Mouse (Mus musculus) NIH3T3 (cell line): ENCODE data around the gene Sema6d.
A peak's percentile ranks its signal among the peaks of the same experiment; 100 is the strongest.

ENCODE experiments used
- DNase-seq: peaks from one replicate; pipeline ENCODE4 v3.0.0-alpha.2; 2012; ENCODE audit warnings: low read depth

Gene Sema6d

GRCm38 (mm10) chr2:124470346-124471042 lies 380.7 kb downstream of the Sema6d start:
- DNase-seq: no peak

- DNase-seq: no peak
Observed at GRCm38 (mm10) chr2:124472674-124473507, 383.1 kb downstream of the Sema6d start.

GRCm38 (mm10) chr2:124477904-124478303 lies 388.1 kb downstream of the Sema6d start:
- no peak for DNase-seq

- no peak for DNase-seq
Observed at GRCm38 (mm10) chr2:124478526-124478925, 388.8 kb downstream of the Sema6d start.

GRCm38 (mm10) chr2:124485761-124486160 lies 396.0 kb downstream of the Sema6d start:
- DNase-seq: no peak

GRCm38 (mm10) chr2:124490010-124490801 lies 400.4 kb downstream of the Sema6d start:
- DNase-seq: no peak

- no peak for DNase-seq
Observed at GRCm38 (mm10) chr2:124495751-124496150, 406.0 kb downstream of the Sema6d start.

GRCm38 (mm10) chr2:124499670-124500069 lies 409.9 kb downstream of the Sema6d start:
- no peak for DNase-seq

GRCm38 (mm10) chr2:124505784-124506489 lies 416.2 kb downstream of the Sema6d start:
- no peak for DNase-seq

- DNase-seq: no peak
Observed at GRCm38 (mm10) chr2:124507804-124508203, 418.0 kb downstream of the Sema6d start.

GRCm38 (mm10) chr2:124509479-124509878 lies 419.7 kb downstream of the Sema6d start:
- DNase-seq: peak; percentile 12

GRCm38 (mm10) chr2:124511826-124512225 lies 422.1 kb downstream of the Sema6d start:
- no peak for DNase-seq

GRCm38 (mm10) chr2:124522426-124522825 lies 432.7 kb downstream of the Sema6d start:
- peak; percentile 12 for DNase-seq

GRCm38 (mm10) chr2:124523667-124524066 lies 433.9 kb downstream of the Sema6d start:
- no peak for DNase-seq

GRCm38 (mm10) chr2:124524167-124524566 lies 434.4 kb downstream of the Sema6d start:
- no peak for DNase-seq

- DNase-seq: no peak
Observed at GRCm38 (mm10) chr2:124527641-124528040, 437.9 kb downstream of the Sema6d start.

GRCm38 (mm10) chr2:124530441-124530840 lies 440.7 kb downstream of the Sema6d start:
- DNase-seq: no peak

- no peak for DNase-seq
Observed at GRCm38 (mm10) chr2:124531062-124531461, 441.3 kb downstream of the Sema6d start.

- DNase-seq: no peak
Observed at GRCm38 (mm10) chr2:124532906-124533305, 443.1 kb downstream of the Sema6d start.

GRCm38 (mm10) chr2:124533602-124534001 lies 443.8 kb downstream of the Sema6d start:
- DNase-seq: peak; percentile 11

GRCm38 (mm10) chr2:124550315-124550714 lies 460.5 kb downstream of the Sema6d start:
- no peak for DNase-seq
